Mouse (Mus musculus) ovary, postnatal 36 days (tissue): Measurements from ENCODE around the gene Ldoc1.

Experiments used
- DNase-seq: peaks from one replicate; pipeline ENCODE4 v3.0.0; 2022; ENCODE audit warnings: low spot score, mixed read lengths

The Ldoc1 gene

DNA sequence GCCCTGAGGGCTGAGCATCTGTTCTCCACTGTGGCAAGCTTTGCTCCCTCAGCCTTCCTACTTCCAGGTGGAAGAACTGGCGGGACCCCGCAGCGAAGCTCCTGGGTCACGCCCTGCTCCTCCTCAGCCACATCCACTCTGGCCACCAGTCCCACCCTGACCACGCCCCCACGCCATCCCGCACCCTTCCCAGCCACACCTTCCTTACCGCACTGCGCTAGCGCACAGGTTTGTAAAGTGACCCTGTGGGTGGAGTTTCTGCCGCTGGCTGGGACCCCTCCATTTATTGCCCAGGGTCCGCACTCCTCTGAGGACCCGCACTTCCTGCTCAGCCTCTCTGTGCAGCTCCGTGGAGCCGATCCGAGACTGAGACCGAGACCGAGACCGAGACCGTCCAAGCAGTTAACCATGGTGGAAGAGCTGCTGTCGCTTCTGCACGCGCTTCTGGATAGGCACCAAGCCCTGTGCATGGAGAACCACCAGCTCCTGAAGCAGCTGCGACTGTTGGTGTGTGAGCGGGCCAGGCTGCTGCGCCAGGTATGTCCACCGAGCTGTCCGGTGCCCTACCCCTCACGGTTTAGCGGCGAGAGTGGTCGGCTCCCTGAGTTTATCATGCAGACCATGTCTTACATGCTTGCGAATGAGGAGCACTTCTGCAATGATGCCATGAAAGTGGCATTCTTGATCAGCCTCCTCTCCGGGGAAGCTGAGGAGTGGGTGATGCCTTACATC is at the start of gene Ldoc1:
Gene Ldoc1 (plus strand): TSS at position 196 of the 732 bp plus-strand sequence.
- peak; percentile 15 for DNase-seq

- DNase-seq, result no peak
Observed at GRCm38 (mm10) chrX:61710131-61710530, 834 bp downstream of the Ldoc1 start.

DNA sequence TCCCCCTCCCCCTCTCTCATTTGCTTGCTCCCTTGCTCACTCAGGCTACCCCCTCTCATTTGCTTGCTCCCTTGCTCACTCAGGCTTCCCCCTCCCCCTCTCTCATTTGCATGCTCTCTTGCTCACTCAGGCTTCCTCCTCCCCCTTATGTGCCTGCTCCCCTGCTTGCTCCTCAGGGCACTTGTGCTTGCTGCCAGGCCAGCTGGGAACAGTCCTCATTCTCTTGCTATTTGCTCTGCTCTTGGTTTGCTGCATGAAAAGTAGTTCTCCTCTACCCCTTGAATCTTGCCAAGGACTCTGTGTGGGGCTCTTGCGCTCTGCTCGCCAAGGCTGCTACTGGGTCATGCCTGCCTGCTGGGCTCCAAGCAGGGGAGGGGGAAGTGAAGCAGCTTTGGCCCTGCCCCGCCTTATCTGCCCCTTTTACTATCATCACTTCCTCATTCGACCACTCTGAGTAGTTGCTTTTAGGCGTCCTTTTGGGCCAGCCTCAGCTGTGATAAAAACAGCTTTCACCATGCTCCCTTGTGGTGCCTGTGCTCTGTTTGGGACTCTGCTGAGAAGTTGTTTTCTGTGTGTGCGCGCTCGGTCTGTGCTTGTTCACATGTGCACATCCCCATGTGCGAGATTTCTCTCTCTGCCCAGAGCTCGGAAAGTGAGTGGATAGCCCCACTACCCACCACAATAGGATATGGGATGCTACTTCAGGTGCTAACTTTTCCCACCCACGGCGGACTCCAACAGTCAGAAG is 13.2 kb downstream of the Ldoc1 start:
- DNase-seq, result peak; percentile 11

DNA sequence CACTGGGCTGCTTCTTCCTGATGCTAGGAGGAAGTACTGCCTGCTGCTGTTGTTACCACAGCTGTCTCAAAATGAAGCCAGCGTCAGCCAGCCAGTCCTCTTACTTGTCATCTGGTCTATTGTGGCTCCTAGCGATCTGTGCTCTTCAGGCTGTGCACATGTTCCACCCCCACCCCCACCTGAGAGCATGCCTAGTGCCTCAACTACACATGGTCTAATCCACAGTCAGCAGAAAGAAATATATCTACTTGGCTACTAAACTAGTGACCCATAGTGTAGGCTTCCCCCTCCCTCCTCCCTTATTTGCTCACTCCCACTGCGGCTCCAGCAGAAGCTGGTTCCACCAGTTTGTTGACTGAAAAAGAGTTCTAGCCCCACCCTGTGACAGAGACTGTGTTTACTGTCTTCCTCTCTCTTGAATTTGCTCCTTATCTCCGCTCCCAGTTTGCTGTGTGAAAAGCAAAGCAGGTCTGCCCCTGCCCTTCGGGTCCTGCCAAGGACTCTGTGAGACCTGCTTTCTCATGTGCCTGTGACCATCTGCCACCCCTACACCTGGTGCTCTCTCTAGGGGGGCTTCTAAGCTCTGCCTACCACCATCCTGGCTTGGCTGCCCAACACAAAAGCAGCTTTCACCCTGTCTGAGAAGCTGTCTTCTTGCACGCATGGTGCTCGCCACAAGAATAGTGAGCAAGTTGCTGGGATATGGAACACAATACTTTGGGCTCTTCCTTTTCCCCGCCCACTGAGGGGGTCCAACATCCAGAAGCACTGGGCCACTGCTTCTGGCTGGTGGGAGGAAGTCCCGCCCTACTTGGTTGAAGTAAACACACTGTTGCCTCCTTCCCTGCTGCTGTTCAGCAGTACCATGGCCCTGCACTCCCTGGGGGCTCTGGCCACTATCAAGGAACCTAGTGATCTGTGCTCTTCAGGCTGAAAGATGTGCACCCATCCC is 14.0 kb downstream of the Ldoc1 start:
- no peak for DNase-seq

- DNase-seq, result no peak
Observed at GRCm38 (mm10) chrX:61727516-61728310, 18.4 kb downstream of the Ldoc1 start.
